Mouse (Mus musculus): ENCODE measurements at regions not wholly inside any gene's neighbourhood (a gene's known extent, or its start where the extent isn't known, plus 50 kb on each side); places are given as distances from the start of the nearest gene placed in this dataset.

DNA sequence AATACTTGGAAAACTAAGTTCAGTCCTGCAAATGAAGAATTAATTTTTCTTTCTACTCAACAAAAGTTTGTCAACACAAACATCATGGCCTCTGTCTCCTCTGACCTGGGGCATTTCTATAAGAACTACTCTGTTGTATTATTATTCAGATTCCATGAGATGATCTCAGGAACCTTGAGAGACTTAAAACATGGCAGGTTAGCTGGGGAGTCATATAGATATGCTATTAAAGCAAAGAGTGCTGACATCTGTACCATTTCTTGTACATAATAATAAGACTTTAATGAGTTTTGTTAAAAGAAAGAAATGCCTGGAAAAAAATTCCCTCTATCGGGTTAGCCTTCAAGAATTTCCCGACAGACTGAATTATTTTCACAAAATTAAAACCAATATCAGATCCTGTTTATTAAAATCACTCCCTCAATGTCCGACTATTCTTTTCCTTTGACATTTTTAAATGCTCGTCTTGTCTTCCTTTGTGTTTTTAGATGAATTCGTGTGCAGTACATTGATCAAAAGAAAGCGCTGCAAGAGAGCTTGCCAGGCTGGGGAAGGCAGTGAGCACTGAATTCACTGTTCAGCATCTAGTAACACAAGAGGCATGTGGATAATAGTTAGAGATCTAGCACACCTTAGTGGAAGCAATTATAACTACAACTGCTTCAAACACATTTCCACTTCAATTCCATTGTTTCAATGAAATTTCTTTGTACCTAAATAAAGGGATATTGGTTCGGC is 145.0 kb upstream of the Cxadr start:
- DNase-seq (ENCODE audit: low spot score), result peak; percentile 16

DNA sequence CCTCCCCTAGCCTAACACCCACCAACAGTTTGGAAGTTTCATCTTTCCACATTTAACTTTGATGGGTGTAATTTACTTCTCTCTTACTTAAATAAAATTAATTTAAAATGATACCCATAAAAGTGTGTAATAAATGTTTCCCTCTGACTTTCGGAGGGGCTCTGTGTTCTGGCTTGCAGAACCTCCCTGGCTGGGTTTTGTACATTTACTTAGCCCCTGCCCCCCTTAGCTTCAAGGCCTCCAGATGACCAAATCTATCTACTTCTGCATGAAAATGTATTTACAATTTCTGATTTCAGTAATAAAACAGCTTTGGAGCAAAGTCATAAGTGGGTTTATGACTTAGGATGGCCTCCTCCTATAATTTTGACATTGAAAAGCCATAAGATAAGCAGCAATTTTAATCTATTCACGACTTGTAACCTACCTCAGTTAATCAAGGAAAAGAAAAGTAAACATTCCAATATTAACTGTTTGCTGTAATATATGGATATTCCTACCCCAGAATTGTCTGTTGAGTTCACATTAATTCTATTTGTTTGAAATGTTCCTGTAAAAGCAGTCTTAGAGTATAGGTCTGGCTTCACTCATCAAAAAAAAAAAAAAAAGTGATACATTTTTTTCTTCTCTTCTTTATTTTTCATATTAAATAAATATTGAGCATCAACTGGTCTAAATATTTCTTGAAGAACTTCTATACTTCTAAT is 147.2 kb upstream of the Cxadr start:
- no peak for DNase-seq (ENCODE audit: low spot score)

- no peak for DNase-seq (ENCODE audit: low spot score)
Observed at GRCm38 (mm10) chr16:78144146-78144545, 157.1 kb upstream of the Cxadr start.

GRCm38 (mm10) chr16:78135501-78135900 is 165.8 kb upstream of the Cxadr start:
- DNase-seq (ENCODE audit: low spot score), result no peak

DNA sequence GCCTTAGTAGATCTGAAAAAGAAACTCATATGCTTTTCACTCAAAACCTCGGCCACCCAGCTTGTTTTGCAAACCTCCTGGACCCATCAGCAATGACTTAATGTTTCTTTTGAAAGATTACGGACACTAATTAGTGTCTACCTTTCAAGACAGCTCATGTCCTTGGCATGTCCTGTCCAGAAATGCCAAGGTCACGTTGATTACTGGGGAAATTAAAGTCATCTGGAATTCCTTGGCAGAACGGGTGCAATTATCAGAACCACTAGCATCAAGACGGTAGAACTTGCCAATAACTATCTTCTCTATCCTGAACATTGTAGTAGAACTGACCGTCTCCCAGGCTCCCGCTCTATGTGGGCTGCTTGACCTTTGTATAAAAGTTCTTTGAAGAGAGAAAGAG is 166.8 kb upstream of the Cxadr start:
- DNase-seq (ENCODE audit: low spot score), result no peak

- no peak for DNase-seq (ENCODE audit: low spot score)
Observed at GRCm38 (mm10) chr16:78121668-78122067, 179.6 kb upstream of the Cxadr start.

DNA sequence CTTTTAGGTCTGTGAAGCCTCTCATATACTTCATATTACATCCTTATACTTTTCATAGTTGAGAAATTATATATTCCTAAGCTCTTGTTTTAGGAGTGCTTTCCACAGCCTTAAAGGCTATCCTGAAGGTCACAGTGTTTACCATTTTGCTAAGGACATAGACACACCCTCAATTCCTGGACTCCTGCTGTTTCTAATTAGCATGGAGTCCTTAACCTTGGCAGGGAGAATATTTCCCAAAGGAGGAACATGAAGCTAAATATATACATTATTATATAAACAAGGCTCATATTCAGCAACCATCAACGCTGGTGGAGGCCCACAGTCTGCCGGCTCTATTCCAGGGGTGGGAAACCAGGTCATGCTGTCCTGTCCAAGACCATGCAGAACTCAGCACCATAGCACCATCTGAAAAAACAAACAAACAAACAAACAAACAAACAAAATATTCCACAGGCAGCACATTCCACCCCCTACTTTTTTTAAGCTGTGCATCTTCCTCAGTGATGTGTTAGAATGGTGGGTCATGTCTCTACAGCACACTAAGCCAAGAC is 180.9 kb upstream of the Cxadr start:
- DNase-seq (ENCODE audit: low spot score), result no peak

DNA sequence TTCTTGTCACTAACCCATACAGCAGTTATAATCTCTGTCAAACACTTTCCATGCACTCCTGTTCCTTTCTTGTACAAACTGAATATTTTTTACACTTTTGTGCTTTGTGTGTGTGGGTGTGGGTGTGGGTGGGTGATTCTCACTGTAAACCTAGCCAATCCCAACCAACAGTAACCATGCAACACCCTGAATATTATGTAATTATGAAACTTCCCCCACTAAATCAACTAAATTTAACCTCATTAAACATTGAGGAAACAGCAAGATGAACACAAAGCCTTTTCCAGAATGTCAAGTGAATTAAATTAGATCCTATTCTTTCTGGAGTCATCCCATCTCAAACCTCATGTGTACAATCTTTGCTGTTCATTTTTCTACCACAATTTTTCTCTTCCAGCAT is 197.0 kb upstream of the Cxadr start:
- DNase-seq (ENCODE audit: low spot score), result no peak

GRCm38 (mm10) chr16:78101415-78102326 is 199.6 kb upstream of the Cxadr start:
- no peak for DNase-seq (ENCODE audit: low spot score)

GRCm38 (mm10) chr16:78099842-78100241 is 201.4 kb upstream of the Cxadr start:
- no peak for DNase-seq (ENCODE audit: low spot score)

DNA sequence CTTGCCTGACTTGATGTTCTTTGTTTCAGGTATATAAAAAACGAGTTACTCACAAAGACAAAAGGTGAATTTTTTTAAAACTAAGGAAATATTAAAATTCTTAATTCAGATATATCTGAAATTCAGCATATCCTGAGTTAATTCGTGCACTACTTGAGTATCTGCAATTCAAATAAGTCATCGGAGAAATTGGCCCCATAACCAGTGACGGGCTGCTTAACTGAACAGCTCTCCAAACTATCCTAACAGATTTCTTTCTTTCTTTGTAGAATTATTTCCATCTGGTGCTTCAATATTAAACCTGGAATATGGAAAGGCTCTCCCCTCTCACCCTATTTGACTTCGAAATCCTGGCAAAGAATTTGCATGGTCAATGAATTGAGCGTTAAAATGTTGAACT is 202.2 kb upstream of the Cxadr start:
- DNase-seq (ENCODE audit: low spot score), result no peak

- no peak for DNase-seq (ENCODE audit: low spot score)
Observed at GRCm38 (mm10) chr16:78098555-78098954, 202.7 kb upstream of the Cxadr start.

GRCm38 (mm10) chr16:78096571-78096970 is 204.7 kb upstream of the Cxadr start:
- no peak for DNase-seq (ENCODE audit: low spot score)

- DNase-seq (ENCODE audit: low spot score), result no peak
Observed at GRCm38 (mm10) chr16:78090155-78090554, 211.1 kb upstream of the Cxadr start.

DNA sequence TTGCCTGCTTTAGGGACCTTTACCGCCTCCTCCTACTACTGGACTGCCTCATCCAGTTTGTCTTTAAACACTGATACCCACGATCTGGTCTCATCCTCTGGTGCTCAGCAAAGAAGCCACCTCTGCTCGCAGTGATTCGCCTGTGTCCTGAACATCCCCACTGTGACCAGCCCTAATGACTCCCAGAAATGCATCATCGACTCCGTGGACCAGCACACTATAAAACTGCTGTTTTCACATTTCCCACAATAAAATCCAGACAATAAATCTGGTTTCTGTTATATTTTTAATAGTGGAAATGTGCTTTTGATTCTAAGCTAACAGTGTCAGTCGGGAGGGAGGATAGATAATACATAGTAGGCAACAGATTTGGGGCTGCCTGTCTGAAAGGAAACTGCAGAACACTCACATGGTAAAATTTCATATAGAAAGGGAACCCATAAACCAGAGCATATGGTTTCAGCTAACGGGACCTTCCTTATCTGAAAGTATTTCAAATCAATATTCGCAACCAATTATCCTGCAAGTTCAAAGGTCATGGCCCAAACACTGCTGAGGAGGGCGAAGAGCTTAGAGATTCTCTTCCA is 233.7 kb upstream of the Cxadr start:
- no peak for DNase-seq (ENCODE audit: low spot score)

GRCm38 (mm10) chr16:78060516-78060915 is 240.8 kb upstream of the Cxadr start:
- no peak for DNase-seq (ENCODE audit: low spot score)

GRCm38 (mm10) chr16:78057549-78057948 is 243.7 kb upstream of the Cxadr start:
- no peak for DNase-seq (ENCODE audit: low spot score)

GRCm38 (mm10) chr16:78052133-78052532 is 249.2 kb upstream of the Cxadr start:
- DNase-seq (ENCODE audit: low spot score), result no peak

DNA sequence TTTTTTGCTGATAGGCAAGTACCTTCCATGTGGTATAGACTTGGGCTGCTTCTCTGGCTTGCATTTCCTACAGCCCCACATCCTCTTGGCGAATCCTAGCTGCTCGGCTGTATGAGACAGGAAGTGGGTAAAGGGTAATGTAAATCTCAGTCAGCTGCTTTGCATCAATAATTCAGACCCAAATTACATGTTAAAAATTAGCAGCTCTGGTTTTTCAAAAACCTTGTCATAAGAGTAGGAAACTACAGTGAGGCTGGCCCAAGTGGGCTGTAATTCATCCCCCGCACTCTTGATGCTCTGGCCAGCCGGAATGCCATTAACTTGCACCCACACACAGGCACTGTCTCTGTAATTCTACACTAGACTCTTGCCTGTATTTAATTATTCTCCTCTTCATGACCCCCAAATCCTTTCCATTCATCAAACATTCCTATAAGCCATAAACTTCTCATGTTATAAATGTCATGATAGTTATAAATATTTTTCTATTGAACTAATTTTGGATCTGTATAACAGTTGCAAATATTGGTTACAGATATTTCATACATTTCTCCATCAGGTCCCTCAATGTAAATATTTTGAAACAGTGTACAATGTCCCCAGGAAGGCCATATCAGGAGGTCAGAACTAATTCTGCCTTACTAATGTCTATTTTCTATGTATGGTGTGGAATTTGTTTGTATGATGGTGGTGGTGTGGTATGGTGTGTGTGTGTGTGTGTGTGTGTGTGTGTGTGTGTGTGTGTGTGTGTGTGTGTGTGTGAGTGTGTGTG is 261.0 kb upstream of the Cxadr start:
- DNase-seq (ENCODE audit: low spot score), result no peak

- DNase-seq (ENCODE audit: low spot score), result no peak
Observed at GRCm38 (mm10) chr16:78019605-78020285, 281.5 kb upstream of the Cxadr start.

- DNase-seq (ENCODE audit: low spot score), result no peak
Observed at GRCm38 (mm10) chr16:78015401-78015800, 285.9 kb upstream of the Cxadr start.

All from ovary, adult 18-20 months (tissue).